Mouse (Mus musculus) neural tube, embryonic 12.5 days (tissue): Measurements from ENCODE around the gene Ccdc65. TPM values are rescaled to one million over a fixed set of nuclear protein-coding genes. Genes with fewer than 3 reads are reported as not detected.

Experiments
- ATAC-seq: fragments of 200-750 bp; cut with Nextera tagmentation; 2 replicates; pipeline ENCODE4 v1.8.0; 2017; ENCODE audit warnings: low read depth, mild to moderate bottlenecking, moderate TSS enrichment, moderate library complexity; ENCODE audit not compliant: low FRiP score
- H3K27ac ChIP-seq: fragments of 300-500 bp; sonication (generic); 2 replicates; pipeline ENCODE4 v1.5.1; 2016
- H3K27me3 ChIP-seq: fragments of 300-500 bp; sonication (generic); replicated peaks from 2 replicates; pipeline ENCODE4 v1.6.1; 2016; ENCODE audit warnings: mild to moderate bottlenecking
- H3K36me3 ChIP-seq: fragments of 300-500 bp; sonication (generic); 2 replicates; pipeline ENCODE4 v1.6.1; 2016; ENCODE audit warnings: mild to moderate bottlenecking
- H3K4me1 ChIP-seq: fragments of 300-500 bp; sonication (generic); 2 replicates; pipeline ENCODE4 v1.6.1; 2016
- H3K4me2 ChIP-seq: fragments of 300-500 bp; sonication (generic); replicated peaks from 2 replicates; pipeline ENCODE4 v1.6.1; 2016; ENCODE audit warnings: mild to moderate bottlenecking
- H3K4me3 ChIP-seq: fragments of 300-500 bp; sonication (generic); 2 replicates; pipeline ENCODE4 v1.5.1; 2016
- H3K9ac ChIP-seq: fragments of 300-500 bp; sonication (generic); 2 replicates; pipeline ENCODE4 v1.6.1; 2016; ENCODE audit warnings: mild to moderate bottlenecking
- H3K9me3 ChIP-seq: fragments of 300-500 bp; sonication (generic); 2 replicates; pipeline ENCODE4 v1.6.1; 2016; ENCODE audit warnings: mild to moderate bottlenecking
- WGBS: fragments of 180-500 bp; shearing (Covaris S2); methylation state at CpG from one replicate; pipeline ENCODE4 v1.1.7; 2016; 5-methylcytosine and 5-hydroxymethylcytosine counted together
- polyA plus RNA-seq: library from polyadenylated mRNA; unstranded; fragments of >200 nt; fragmentation: Nextera tagmentation; extraction: Ambion mirVana; gene quantifications from 2 replicates; pipeline ENCODE4 v1.2.1, GENCODE M21; 2016

Ccdc65 gene
- polyA plus RNA-seq, 1 experiment from 2014 or later = 2.3 TPM

- 86% methylated on average over 6 of the region's 6 CpGs for WGBS
- no peak for ATAC-seq
- Histone ChIP-seq H3K4me2 (no peak overlapping the region), H3K9me3 (no peaks in the 10 kb centered on the region), H3K27ac (no peak overlapping the region), H3K27me3 (no peaks in the 10 kb centered on the region), H3K9ac (no peak overlapping the region), H3K4me3 (no peak overlapping the region), H3K4me1 (no peaks in the 10 kb centered on the region), H3K36me3 (peaks cover 13% of the 10 kb centered on the region)
These were observed 39.3 kb downstream of the Ccdc65 start for GRCm38 (mm10) chr15:98747296-98747695.

- Histone ChIP-seq H3K36me3 (0 out of 2 replicates have a peak, but pooled peaks cover 3% of the 10 kb centered on the region), H3K4me3 (no peak overlapping the region), H3K9ac (no peak overlapping the region), H3K4me2 (no peak overlapping the region), H3K9me3 (no peaks in the 10 kb centered on the region), H3K27ac (no peak overlapping the region), H3K27me3 (no peaks in the 10 kb centered on the region), H3K4me1 (no peaks in the 10 kb centered on the region)
- WGBS = 98% methylated on average over 2 of the region's 2 CpGs
- ATAC-seq = no peak
These were observed 41.1 kb downstream of the Ccdc65 start for GRCm38 (mm10) chr15:98749093-98749492.

- Histone ChIP-seq H3K36me3 (peaks cover 8% of the 10 kb centered on the region), H3K27ac (no peak overlapping the region), H3K27me3 (no peaks in the 10 kb centered on the region), H3K4me2 (no peak overlapping the region), H3K9me3 (no peaks in the 10 kb centered on the region), H3K9ac (no peak overlapping the region), H3K4me3 (no peak overlapping the region), H3K4me1 (no peaks in the 10 kb centered on the region)
- no peak for ATAC-seq
- 78% methylated on average over 8 of the region's 8 CpGs for WGBS
These were observed 45.0 kb downstream of the Ccdc65 start for GRCm38 (mm10) chr15:98753021-98753423.

GRCm38 (mm10) chr15:98754125-98754524 lies 46.1 kb downstream of the Ccdc65 start:
- no peaks in the 10 kb centered on the region for H3K27me3 ChIP-seq
- no peak overlapping the region for H3K27ac ChIP-seq
- ATAC-seq = no peak
- no peaks in the 10 kb centered on the region for H3K4me1 ChIP-seq
- H3K9ac ChIP-seq = no peak overlapping the region
- no peak overlapping the region for H3K4me3 ChIP-seq
- no peak overlapping the region for H3K4me2 ChIP-seq
- WGBS = 93% methylated on average over 2 of the region's 2 CpGs
- H3K36me3 ChIP-seq = peaks cover 16% of the 10 kb centered on the region
- H3K9me3 ChIP-seq = no peaks in the 10 kb centered on the region

- ATAC-seq = peak; percentile 77
- Histone ChIP-seq H3K4me2 (peak overlapping the region; percentile 86), H3K27ac (peak overlapping the region; percentile 86), H3K9me3 (no peaks in the 10 kb centered on the region), H3K4me3 (peak overlapping the region; percentile 97), H3K27me3 (peaks cover 22% of the 10 kb centered on the region), H3K9ac (peak overlapping the region; percentile 94), H3K36me3 (peaks cover 26% of the 10 kb centered on the region), H3K4me1 (peaks cover 23% of the 10 kb centered on the region)
- WGBS = under 1% methylated on average over 24 of the region's 24 CpGs
These were observed 54.2 kb downstream of the Ccdc65 start for GRCm38 (mm10) chr15:98762201-98762621.

- Histone ChIP-seq H3K9me3 (no peaks in the 10 kb centered on the region), H3K4me3 (peak within 1 kb of the TSS; percentile 97), H3K36me3 (peaks cover 26% of the 10 kb centered on the region), H3K27ac (peak within 1 kb of the TSS; percentile 86), H3K27me3 (peaks cover 25% of the 10 kb centered on the region), H3K9ac (peak within 1 kb of the TSS; percentile 94), H3K4me2 (peak within 1 kb of the TSS; percentile 86), H3K4me1 (peaks cover 23% of the 10 kb centered on the region)
- under 1% methylated on average over 74 of the region's 76 CpGs for WGBS
- peak; percentile 98 for ATAC-seq
These were observed 54.9 kb downstream of the Ccdc65 start, which contains the start of gene Arf3 for GRCm38 (mm10) chr15:98762670-98763529. Gene Arf3, minus strand, starts transcription at chr15:98763214.

- no peak for ATAC-seq
- WGBS = 65% methylated on average over 4 of the region's 4 CpGs
- H3K9me3 ChIP-seq = no peaks in the 10 kb centered on the region
- H3K27ac ChIP-seq = no peak overlapping the region
- H3K4me3 ChIP-seq = no peak overlapping the region
- H3K36me3 ChIP-seq = 0 out of 2 replicates have a peak, but pooled peaks cover under 1% of the 10 kb centered on the region
- H3K9ac ChIP-seq = no peak overlapping the region
- H3K27me3 ChIP-seq = peaks cover 53% of the 10 kb centered on the region
- H3K4me2 ChIP-seq = no peak overlapping the region
- peaks cover 22% of the 10 kb centered on the region for H3K4me1 ChIP-seq
These were observed 57.9 kb downstream of the Ccdc65 start for GRCm38 (mm10) chr15:98765929-98766328.

- Histone ChIP-seq H3K9ac (no peak overlapping the region), H3K4me2 (no peak overlapping the region), H3K4me1 (peaks cover 17% of the 10 kb centered on the region), H3K36me3 (no peaks in the 10 kb centered on the region), H3K4me3 (no peak overlapping the region), H3K27ac (no peak overlapping the region), H3K27me3 (peaks cover 76% of the 10 kb centered on the region), H3K9me3 (no peaks in the 10 kb centered on the region)
- ATAC-seq = no peak
- WGBS = 15% methylated on average over 5 of the region's 5 CpGs
These were observed 60.3 kb downstream of the Ccdc65 start for GRCm38 (mm10) chr15:98768259-98768658.

- Histone ChIP-seq H3K27ac (no peak overlapping the region), H3K4me1 (peaks cover 23% of the 10 kb centered on the region), H3K9ac (no peak overlapping the region), H3K4me3 (no peak overlapping the region), H3K9me3 (no peaks in the 10 kb centered on the region), H3K27me3 (peaks cover 89% of the 10 kb centered on the region), H3K36me3 (no peaks in the 10 kb centered on the region), H3K4me2 (peak overlapping the region; percentile 50)
- ATAC-seq = no peak
- WGBS = 2% methylated on average over 12 of the region's 12 CpGs
These were observed 63.9 kb downstream of the Ccdc65 start for GRCm38 (mm10) chr15:98771813-98772425.

GRCm38 (mm10) chr15:98772511-98773211 lies 64.7 kb downstream of the Ccdc65 start:
- Histone ChIP-seq H3K9ac (0 out of 2 replicates have a peak overlapping the region, but pooled peaks have one; percentile 29), H3K36me3 (no peaks in the 10 kb centered on the region), H3K27me3 (peaks cover 97% of the 10 kb centered on the region), H3K9me3 (no peaks in the 10 kb centered on the region), H3K4me3 (peak overlapping the region; percentile 19), H3K4me2 (peak overlapping the region; percentile 50), H3K4me1 (peaks cover 30% of the 10 kb centered on the region), H3K27ac (no peak overlapping the region)
- WGBS = 2% methylated on average over 36 of the region's 36 CpGs
- no peak for ATAC-seq
